Mouse (Mus musculus) E14TG2a.4 (cell line): ENCODE measurements at regions not wholly inside any gene's neighbourhood (a gene's known extent, or its start where the extent isn't known, plus 50 kb on each side); places are given as distances from the start of the nearest gene placed in this dataset.

ENCODE experiments used
- CTCF ChIP-seq: conservative IDR thresholded peaks from 2 replicates; pipeline ENCODE4 v1.5.1; 2014; ENCODE audit warnings: low read length
- NANOG ChIP-seq: IDR thresholded peaks from 2 replicates; pipeline ENCODE4 v1.6.1; 2014; ENCODE audit warnings: borderline replicate concordance, low read length, mixed read lengths
- POU5F1 ChIP-seq: IDR thresholded peaks from 2 replicates; pipeline ENCODE4 v1.6.1; 2014; ENCODE audit warnings: low read length, borderline replicate concordance

DNA sequence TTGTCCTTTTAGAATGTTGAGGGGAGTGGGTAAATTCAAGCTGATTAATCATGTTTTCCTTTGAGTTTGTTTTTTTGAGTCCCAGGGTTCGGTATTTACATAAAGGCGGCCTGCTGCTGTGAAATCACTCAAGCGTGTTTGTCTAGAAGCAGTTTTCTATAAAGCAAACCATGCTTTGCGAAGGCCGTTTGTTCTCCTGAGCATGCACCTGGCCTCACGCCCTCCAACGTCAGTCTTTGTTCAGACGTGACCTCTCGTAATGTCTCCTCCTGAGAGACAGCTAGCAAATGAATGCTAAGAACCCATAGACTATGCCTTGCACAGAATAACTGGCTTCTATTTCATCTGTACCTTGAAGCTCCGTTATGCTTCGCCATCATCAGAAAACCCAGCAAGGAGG, 92.8 kb upstream of the Kcnk2 start:
- TF ChIP-seq POU5F1 (no peak), CTCF (no peak), NANOG (no peak)
